7 mouse cellular contexts compared by ENCODE assay signal in the genomic region with DNA sequence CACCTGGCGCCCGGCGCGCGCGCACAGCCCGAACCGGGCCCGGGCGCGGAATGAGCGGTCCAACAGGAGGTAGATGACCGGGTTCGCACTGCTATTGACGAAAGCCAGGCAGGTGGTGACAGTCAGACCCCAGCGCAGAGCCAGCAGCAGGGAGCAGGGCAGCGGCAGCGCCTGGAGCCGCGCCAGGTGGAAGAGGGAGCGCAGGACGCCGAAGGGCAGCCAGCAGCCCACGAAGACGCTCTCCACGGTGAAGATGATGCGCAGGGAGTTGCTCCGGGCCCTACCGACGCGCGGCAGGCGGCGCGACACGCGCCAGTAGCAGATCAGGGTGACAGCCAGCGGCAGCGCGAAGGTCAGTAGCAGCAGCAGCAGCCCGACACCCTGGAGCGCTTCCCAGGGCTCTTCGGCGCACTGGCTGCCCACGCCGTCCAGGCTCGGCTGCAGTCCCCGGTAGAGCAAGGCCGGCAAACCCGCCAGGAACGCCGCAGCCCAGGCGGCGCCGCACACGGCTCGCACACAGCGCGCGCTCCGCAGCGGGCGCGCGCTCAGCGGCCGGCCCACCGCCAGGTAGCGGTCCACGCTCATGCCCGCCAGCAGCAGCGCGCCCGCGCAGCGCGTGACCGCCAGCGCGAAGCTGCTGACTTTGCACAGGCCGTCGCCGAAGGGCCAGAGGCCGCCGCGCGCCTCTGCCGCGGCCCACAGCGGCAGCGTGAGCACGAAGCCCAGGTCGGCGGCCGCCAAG. TPM values are rescaled to one million over a fixed set of nuclear protein-coding genes. Genes with fewer than 3 reads are reported as not detected.
DNase-seq lines count a peak whose midpoint lies in the region; ATAC-seq lines count a peak whose summit lies in the region.

No protein-coding gene starts in this region.

- peak overlapping the region; percentile 99 for H3K4me2 ChIP-seq in intestine, embryonic 15.5 days (replicated peaks)
- peak overlapping the region; percentile 84 for H3K4me2 ChIP-seq in midbrain, embryonic 13.5 days (replicated peaks)
- H3K4me2 ChIP-seq in stomach, embryonic 14.5 days (replicated peaks; ENCODE audit: low read depth, low read length), result peak overlapping the region; percentile 97

- peaks cover 13% of the 10 kb centered on the region for H3K4me1 ChIP-seq in intestine, embryonic 15.5 days (replicated peaks)
- peaks cover 23% of the 10 kb centered on the region for H3K4me1 ChIP-seq in midbrain, embryonic 13.5 days (replicated peaks)
- H3K4me1 ChIP-seq in stomach, embryonic 14.5 days (ENCODE audit: control insufficient read depth, insufficient read depth, low read length), result peaks cover 6% of the 10 kb centered on the region; the same call in 1 of the 2 replicates

- ATAC-seq in intestine, embryonic 15.5 days, result peak; percentile 83
- peak; percentile 86 for ATAC-seq in midbrain, embryonic 13.5 days
- ATAC-seq in stomach, embryonic 14.5 days (ENCODE audit: insufficient number of reproducible peaks, insufficient read depth, low FRiP score, low read depth), result peak; percentile 78

- peak overlapping the region; percentile 49 for H3K9ac ChIP-seq in intestine, embryonic 15.5 days
- peak overlapping the region; percentile 67 for H3K9ac ChIP-seq in midbrain, embryonic 13.5 days (replicated peaks)
- H3K9ac ChIP-seq in stomach, embryonic 14.5 days (replicated peaks; ENCODE audit: low read depth, low read length), result 0 out of 2 replicates have a peak overlapping the region, but pooled peaks have one; percentile 14

- H3K27ac ChIP-seq in intestine, embryonic 15.5 days, result no peak overlapping the region
- H3K27ac ChIP-seq in midbrain, embryonic 13.5 days, result no peak overlapping the region
- no peak overlapping the region for H3K27ac ChIP-seq in stomach, embryonic 14.5 days (ENCODE audit: low read length)

- intact Hi-C loops in gastrocnemius, postnatal 36 days (cut with DNase I), result no loop called here
- intact Hi-C loops in left cerebral cortex, postnatal 36 days (cut with DNase I), result loop anchor here (10.0 kb wide), 1 partner anchor 205 kb away; the partner anchor contains the start of genes Ascl5 and Cacna1s

- H3K4me3 ChIP-seq in intestine, embryonic 15.5 days (replicated peaks), result peak overlapping the region; percentile 55
- H3K4me3 ChIP-seq in midbrain, embryonic 13.5 days (replicated peaks), result peak overlapping the region; percentile 54
- H3K4me3 ChIP-seq in stomach, embryonic 14.5 days (ENCODE audit: low read depth, low read length), result peak overlapping the region; percentile 47

- H3K9me3 ChIP-seq in intestine, embryonic 15.5 days, result no peaks in the 10 kb centered on the region
- no peaks in the 10 kb centered on the region for H3K9me3 ChIP-seq in midbrain, embryonic 13.5 days
- H3K9me3 ChIP-seq in stomach, embryonic 14.5 days (ENCODE audit: control insufficient read depth, low read depth, low read length), result no peaks in the 10 kb centered on the region

- H3K36me3 ChIP-seq in intestine, embryonic 15.5 days, result no peaks in the 10 kb centered on the region
- no peaks in the 10 kb centered on the region for H3K36me3 ChIP-seq in midbrain, embryonic 13.5 days
- no peaks in the 10 kb centered on the region for H3K36me3 ChIP-seq in stomach, embryonic 14.5 days (ENCODE audit: control insufficient read depth, insufficient read depth, low read length)

- peak; percentile 62 for DNase-seq in adrenal gland, postnatal 25 days
- peak; percentile 83 for DNase-seq in embryo, embryonic 11 days
- DNase-seq in gastrocnemius, postnatal 36 days, result peak; percentile 42 to 51
- peak; percentile 70 to 85 for DNase-seq in left cerebral cortex, postnatal 36 days (ENCODE audit: low spot score in 2 of 2)

- H3K27me3 ChIP-seq in intestine, embryonic 15.5 days (replicated peaks), result peaks cover 49% of the 10 kb centered on the region
- peaks cover 85% of the 10 kb centered on the region for H3K27me3 ChIP-seq in midbrain, embryonic 13.5 days
- peaks cover 29% of the 10 kb centered on the region for H3K27me3 ChIP-seq in stomach, embryonic 14.5 days (ENCODE audit: control insufficient read depth, insufficient read depth, low read length)

- WGBS in intestine, embryonic 15.5 days, result under 1% methylated on average over 82 of the region's 95 CpGs
- under 1% methylated on average over 76 of the region's 95 CpGs for whole genome bisulfite sequencing in midbrain, embryonic 13.5 days
- WGBS in stomach, embryonic 14.5 days, result under 1% methylated on average over 82 of the region's 95 CpGs

RNA-seq across cellular contexts. Expression of gene Gpr25, which starts 0.6 kb away (rescaled TPM):
- total RNA-seq in adrenal gland, postnatal 25 days (2021), result not detected in 2 replicates
- not detected for total RNA-seq in gastrocnemius, postnatal 36 days (2021)
- not detected in 2 replicates for polyA plus RNA-seq in intestine, embryonic 15.5 days (2015; fragmentation: Nextera tagmentation; extraction: Ambion mirVana)
- total RNA-seq in left cerebral cortex, postnatal 36 days (2021), result 1 to 10 TPM; 5.5 to 7.7 TPM
- 0.24 TPM in 1 of 2 replicates, not detected in the other for polyA plus RNA-seq in midbrain, embryonic 13.5 days (2015; fragmentation: Nextera tagmentation; extraction: Ambion mirVana)
- polyA plus RNA-seq in stomach, embryonic 14.5 days (2014; fragmentation: Nextera tagmentation; extraction: Ambion mirVana), result not detected in 2 replicates

RNA-seq across cellular contexts. Expression of gene Inava, which starts 26.0 kb away (rescaled TPM):
- total RNA-seq in adrenal gland, postnatal 25 days (2021), result not detected in 2 replicates
- total RNA-seq in gastrocnemius, postnatal 36 days (2021), result not detected
- polyA plus RNA-seq in intestine, embryonic 15.5 days (2015; fragmentation: Nextera tagmentation; extraction: Ambion mirVana), result 29.2 and 30.0 TPM in 2 replicates
- total RNA-seq in left cerebral cortex, postnatal 36 days (2021), result 1 to 10 TPM; 2.5 to 3.3 TPM
- polyA plus RNA-seq in midbrain, embryonic 13.5 days (2015; fragmentation: Nextera tagmentation; extraction: Ambion mirVana), result 4.7 and 6.2 TPM in 2 replicates
- polyA plus RNA-seq in stomach, embryonic 14.5 days (2014; fragmentation: Nextera tagmentation; extraction: Ambion mirVana), result 38.7 and 40.3 TPM in 2 replicates

RNA-seq across cellular contexts. Expression of gene Mroh3, which starts 47.4 kb away (rescaled TPM):
- not detected in 2 replicates for total RNA-seq in adrenal gland, postnatal 25 days (2021)
- not detected for total RNA-seq in gastrocnemius, postnatal 36 days (2021)
- 0.10 and 0.63 TPM in 2 replicates for polyA plus RNA-seq in intestine, embryonic 15.5 days (2015; fragmentation: Nextera tagmentation; extraction: Ambion mirVana)
- 1 to 10 TPM in 1 of 2 experiments, under 1 TPM in 1; 0.54 to 1.2 TPM for total RNA-seq in left cerebral cortex, postnatal 36 days (2021)
- 0.17 and 0.22 TPM in 2 replicates for polyA plus RNA-seq in midbrain, embryonic 13.5 days (2015; fragmentation: Nextera tagmentation; extraction: Ambion mirVana)
- polyA plus RNA-seq in stomach, embryonic 14.5 days (2014; fragmentation: Nextera tagmentation; extraction: Ambion mirVana), result 1.5 and 2.7 TPM in 2 replicates

Comparison
In these comparisons a context has a peak if more than half of its experiments do, and no peak if none do; other contexts are left out.
1. H3K9ac ChIP-seq: peak in every context shown above with its lines; median percentile 67 in midbrain, embryonic 13.5 days; 49 in intestine, embryonic 15.5 days; 14 in stomach, embryonic 14.5 days.